Comparison of ENCODE assay signal across 36 mouse cellular contexts in genomic region chrX:127070179-127070578, GRCm38 (mm10). TPM values are rescaled to one million over a fixed set of nuclear protein-coding genes. Genes with fewer than 3 reads are reported as not detected.
DNase-seq lines count a peak whose midpoint lies in the region; ATAC-seq and TF ChIP-seq lines count a peak whose summit lies in the region.
"Had no signal": no experiment of that assay in that cellular context is flagged by ENCODE, and none has a peak within 500 bp of the region (broad histone marks: within the 10 kb centered on the region; RNA-seq: fewer than 3 reads in every experiment).

No protein-coding gene starts in this region.

- intact Hi-C loops in heart, postnatal 10 days (cut with DNase I), result no loop called here

- 75% methylated on average over 2 of the region's 2 CpGs for WGBS in liver, adult 2 months
- 72% methylated on average over 2 of the region's 2 CpGs for WGBS in liver, postnatal 0 days (ENCODE audit: insufficient replicate concordance)

- ATAC-seq in liver, postnatal 0 days, result no peak
- ATAC-seq: forebrain, postnatal 0 days; liver, embryonic 12.5 days had no signal

- peak; percentile 1 to 7 for DNase-seq in heart, postnatal 10 days
- no peak for DNase-seq in heart, adult 8-10 months (ENCODE audit: low spot score)
- peak; percentile 1 for DNase-seq in liver, adult 2 months (ENCODE audit: extremely low read depth, low read depth, low spot score)
- DNase-seq in liver, postnatal 0 days, result no peak
- peak; percentile 90 for DNase-seq in 3T3-L1 (ENCODE audit: low read depth, low spot score)
- DNase-seq in NIH3T3 (ENCODE audit: low read depth), result peak; percentile 78
- DNase-seq in kidney, postnatal 36 days, result no peak
- DNase-seq: adrenal gland, postnatal 25 days; cerebellum, adult 2 months; embryo, embryonic 11 days; forebrain, postnatal 0 days; gastrocnemius, postnatal 10 days; kidney, adult 11 months; kidney, postnatal 14 days; lung, adult 18-20 months; lung, postnatal 14 days; right cerebral cortex, postnatal 4 days; thymus, adult 2 months; thymus, postnatal 36 days had no signal

- H3K4me3 ChIP-seq in liver, adult 2 months (ENCODE audit: insufficient read depth, low read depth, low read length), result no peak overlapping the region
- H3K4me3 ChIP-seq in liver, postnatal 0 days (ENCODE audit: low read depth, low read length), result no peak overlapping the region
- H3K4me3 ChIP-seq: embryonic facial prominence, embryonic 13.5 days; forebrain, embryonic 10.5 days; heart, embryonic 12.5 days; hindbrain, embryonic 10.5 days; limb, embryonic 13.5 days; liver, embryonic 12.5 days; neural tube, embryonic 13.5 days had no signal

- H3K79me2 ChIP-seq in liver, adult 2 months (ENCODE audit: control insufficient read depth, insufficient read depth, low read length), result no peaks in the 10 kb centered on the region

- H3K27me3 ChIP-seq in liver, adult 2 months (ENCODE audit: control insufficient read depth, insufficient read depth, low read length), result no peaks in the 10 kb centered on the region
- H3K27me3 ChIP-seq in liver, postnatal 0 days (ENCODE audit: insufficient read depth, low read length), result no peaks in the 10 kb centered on the region
- H3K27me3 ChIP-seq: embryonic facial prominence, embryonic 13.5 days; heart, embryonic 12.5 days; limb, embryonic 13.5 days; liver, embryonic 12.5 days; neural tube, embryonic 13.5 days had no signal

- H3K9me3 ChIP-seq in liver, postnatal 0 days (ENCODE audit: low read length), result no peaks in the 10 kb centered on the region
- H3K9me3 ChIP-seq: embryonic facial prominence, embryonic 13.5 days; forebrain, embryonic 10.5 days; G1E; hindbrain, embryonic 10.5 days; limb, embryonic 13.5 days; liver, embryonic 12.5 days had no signal

- no peak overlapping the region for H3K9ac ChIP-seq in liver, adult 2 months (ENCODE audit: low read depth, low read length)
- H3K9ac ChIP-seq in liver, postnatal 0 days (replicated peaks), result no peak overlapping the region
- H3K9ac ChIP-seq: embryonic facial prominence, embryonic 13.5 days; forebrain, postnatal 0 days; heart, embryonic 12.5 days; limb, embryonic 13.5 days; liver, embryonic 12.5 days; neural tube, embryonic 13.5 days had no signal

- no peak overlapping the region for H3K4me2 ChIP-seq in liver, postnatal 0 days (ENCODE audit: low read depth, low read length)
- H3K4me2 ChIP-seq: embryonic facial prominence, embryonic 13.5 days; heart, embryonic 12.5 days; limb, embryonic 13.5 days; liver, embryonic 12.5 days; neural tube, embryonic 13.5 days had no signal

- H3K27ac ChIP-seq in liver, adult 2 months (replicated peaks; ENCODE audit: insufficient read depth, low read depth, low read length), result no peak overlapping the region
- no peak overlapping the region for H3K27ac ChIP-seq in liver, postnatal 0 days (ENCODE audit: low read depth)
- H3K27ac ChIP-seq: embryonic facial prominence, embryonic 13.5 days; forebrain, embryonic 10.5 days; hindbrain, embryonic 10.5 days; limb, embryonic 13.5 days; liver, embryonic 12.5 days; neural tube, embryonic 13.5 days had no signal

- H3K4me1 ChIP-seq in liver, adult 2 months (ENCODE audit: control insufficient read depth, insufficient read depth, low read length), result no peaks in the 10 kb centered on the region
- no peaks in the 10 kb centered on the region for H3K4me1 ChIP-seq in liver, postnatal 0 days (ENCODE audit: insufficient read depth)
- H3K4me1 ChIP-seq: embryonic facial prominence, embryonic 13.5 days; forebrain, embryonic 10.5 days; heart, embryonic 12.5 days; hindbrain, embryonic 10.5 days; limb, embryonic 13.5 days; liver, embryonic 12.5 days; neural tube, embryonic 13.5 days had no signal

- H3K36me3 ChIP-seq in liver, adult 2 months (ENCODE audit: control insufficient read depth, insufficient read depth, low read length), result no peaks in the 10 kb centered on the region
- H3K36me3 ChIP-seq in liver, postnatal 0 days (replicated peaks; ENCODE audit: insufficient read depth, low read length), result no peaks in the 10 kb centered on the region
- H3K36me3 ChIP-seq: embryonic facial prominence, embryonic 13.5 days; forebrain, embryonic 10.5 days; G1E; heart, embryonic 12.5 days; hindbrain, embryonic 10.5 days; limb, embryonic 13.5 days; liver, embryonic 12.5 days; neural tube, embryonic 13.5 days had no signal

- no peak for TF ChIP-seq EP300 in liver, postnatal 0 days (IDR thresholded peaks at IDR 0.05; ENCODE audit: low read depth)

- no peak for TF ChIP-seq POLR2A in liver, adult 2 months (IDR thresholded peaks at IDR 0.05; ENCODE audit: extremely low read depth, insufficient read depth, low read length)

- no peak for TF ChIP-seq CTCF in liver, adult 2 months (IDR thresholded peaks at IDR 0.05; ENCODE audit: low read depth, low read length)
- no peak for TF ChIP-seq CTCF in liver, postnatal 0 days (IDR thresholded peaks at IDR 0.05; ENCODE audit: low read depth)

RNA-seq across cellular contexts. Expression of gene Gm382, which starts 30.4 kb away (rescaled TPM):
- total RNA-seq in heart, postnatal 10 days (2021), result not detected
- total RNA-seq in heart, adult 8-10 months (2022), result not detected
- not detected in 2 replicates for total RNA-seq in liver, adult 2 months (2014; rRNA removed)
- not detected in 2 replicates for polyA plus RNA-seq in liver, adult 2 months (2012; rRNA removed)
- not detected in 2 replicates for polyA plus RNA-seq in liver, postnatal 0 days (2015; fragmentation: Nextera tagmentation; extraction: Ambion mirVana)
- total RNA-seq: adrenal gland, adult 18-20 months; adrenal gland, postnatal 25 days; forebrain, postnatal 0 days; G1E; gastrocnemius, postnatal 10 days; layer of hippocampus, adult 18-20 months; layer of hippocampus, postnatal 10 days; left cerebral cortex, adult 18-20 months; left cerebral cortex, postnatal 25 days had no signal
- polyA plus RNA-seq: cerebellum, adult 2 months; embryonic facial prominence, embryonic 13.5 days; forebrain, embryonic 10.5 days; forebrain, postnatal 0 days; G1E; gonadal fat pad, adult 2 months; heart, embryonic 12.5 days; heart, postnatal 0 days; hindbrain, embryonic 10.5 days; kidney, embryonic 14.5 days; limb, embryonic 13.5 days; liver, embryonic 12.5 days; neural tube, embryonic 13.5 days; spleen, adult 2 months; thymus, adult 2 months had no signal

Comparison
In these comparisons a context has a peak if more than half of its experiments do, and no peak if none do; other contexts are left out.
1. DNase-seq: peak in heart, postnatal 10 days (2 of 2), liver, adult 2 months (single experiment), 3T3-L1 (single experiment) and NIH3T3 (single experiment); none in heart, adult 8-10 months (single experiment), liver, postnatal 0 days (single experiment) and kidney, postnatal 36 days (0 of 2).